Mouse (Mus musculus): Measurements from ENCODE around the gene Vmn1r83. TPM values are rescaled to one million over a fixed set of nuclear protein-coding genes. Genes with fewer than 3 reads are reported as not detected.

Gene Vmn1r83
- polyA plus RNA-seq (2012; rRNA removed) = not detected in 2 replicates

DNA sequence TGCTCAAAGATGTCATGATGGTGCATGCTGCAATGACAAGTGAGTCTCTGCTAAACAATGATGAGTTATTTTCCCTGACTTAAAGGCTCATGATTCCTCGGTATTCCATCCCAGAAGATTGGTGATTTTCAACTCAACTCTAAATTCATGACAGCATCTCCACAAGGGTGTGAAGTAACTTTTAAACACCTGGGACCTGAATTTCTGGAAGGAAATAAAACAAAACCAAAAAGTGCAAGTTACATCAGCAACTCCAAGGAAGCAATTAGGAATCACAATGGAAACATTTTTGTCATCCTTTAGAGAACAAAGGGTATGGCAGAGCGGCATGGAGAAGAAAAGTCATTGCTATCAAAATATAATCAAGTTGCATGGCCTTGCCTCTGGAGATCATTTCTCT lies at the start of gene Vmn1r83:
TSS of gene Vmn1r83 (minus strand) at position 101 of the 400 bp plus-strand sequence.
- WGBS = 79% methylated on average over 2 of the region's 2 CpGs
- Histone ChIP-seq H3K36me3 (ENCODE audit: control insufficient read depth, insufficient read depth, low read length) (no peaks in the 10 kb centered on the region), H3K4me1 (ENCODE audit: control insufficient read depth, insufficient read depth, insufficient read length) (no peaks in the 10 kb centered on the region), H3K27me3 (ENCODE audit: control insufficient read depth, insufficient read depth, low read length) (no peaks in the 10 kb centered on the region), H3K4me3 (ENCODE audit: extremely low read depth, insufficient read depth, insufficient read length) (no peak within 1 kb of the TSS), H3K27ac (ENCODE audit: insufficient read depth, low read length) (no peak within 1 kb of the TSS)
- DNase-seq (ENCODE audit: low read depth in 1 of 2, low spot score in 2 of 2) = no peak
- no peak for TF ChIP-seq POLR2A (IDR thresholded peaks at IDR 0.05; ENCODE audit: low read depth, low read length)
- TF ChIP-seq CTCF (IDR thresholded peaks at IDR 0.05; ENCODE audit: extremely low read depth, insufficient read depth, insufficient read length, insufficient replicate concordance) = no peak

DNA sequence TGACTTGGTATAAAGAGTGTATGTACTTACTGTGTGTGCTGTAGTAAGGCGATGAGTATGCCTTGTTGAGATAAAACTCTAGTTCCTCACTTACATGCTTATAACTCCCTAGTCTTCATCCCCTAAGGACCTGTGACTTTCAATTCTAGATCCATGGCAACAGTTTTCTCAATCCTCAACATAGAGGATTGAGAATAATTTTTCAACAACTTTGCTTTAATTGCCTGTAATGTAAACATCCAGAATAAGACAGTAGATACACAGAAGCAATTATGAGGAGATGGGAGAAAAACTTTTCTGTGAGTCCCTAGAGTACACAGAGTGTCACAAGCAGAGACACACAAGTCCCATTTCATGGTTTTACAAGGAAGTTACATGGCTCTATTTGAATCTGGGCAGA lies 39.9 kb upstream of the Vmn1r83 start, which contains the start of gene Vmn1r84:
TSS of gene Vmn1r84 (minus strand) at position 101 of the 400 bp plus-strand sequence.
- H3K27me3 ChIP-seq (ENCODE audit: control insufficient read depth, insufficient read depth, low read length) = no peaks in the 10 kb centered on the region
- H3K4me1 ChIP-seq (ENCODE audit: control insufficient read depth, insufficient read depth, insufficient read length) = no peaks in the 10 kb centered on the region
- H3K4me3 ChIP-seq (ENCODE audit: extremely low read depth, insufficient read depth, insufficient read length) = no peak within 1 kb of the TSS
- DNase-seq (ENCODE audit: low read depth in 1 of 2, low spot score in 2 of 2) = no peak
- 71% methylated on average over 1 of the region's 1 CpGs for WGBS
- no peaks in the 10 kb centered on the region for H3K36me3 ChIP-seq (ENCODE audit: control insufficient read depth, insufficient read depth, low read length)
- TF ChIP-seq CTCF (IDR thresholded peaks at IDR 0.05; ENCODE audit: extremely low read depth, insufficient read depth, insufficient read length, insufficient replicate concordance) (no peak), POLR2A (IDR thresholded peaks at IDR 0.05; ENCODE audit: low read depth, low read length) (no peak)
- no peak within 1 kb of the TSS for H3K27ac ChIP-seq (ENCODE audit: insufficient read depth, low read length)

DNA sequence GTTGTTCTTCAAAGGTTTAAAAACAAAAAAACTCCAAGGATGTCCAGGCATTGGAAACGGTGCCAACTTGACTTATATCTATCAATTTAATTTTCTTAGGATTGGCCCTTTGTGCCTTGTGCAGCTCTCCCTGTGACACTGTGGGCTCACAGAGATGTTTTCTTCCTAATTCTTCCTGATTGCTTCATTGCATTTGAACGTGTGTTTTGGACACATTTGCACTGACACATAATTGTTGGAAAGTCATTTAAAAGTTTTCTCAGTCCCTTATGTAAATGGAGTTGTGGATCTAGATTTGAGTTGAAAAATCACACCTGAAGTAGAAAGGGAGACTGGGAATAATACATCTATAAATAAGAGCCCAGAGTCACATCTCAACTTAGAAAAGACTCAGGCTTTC lies 29.2 kb downstream of the Vmn1r83 start, which contains the start of gene Vmn1r82:
TSS of gene Vmn1r82 (plus strand) at position 301 of the 400 bp plus-strand sequence.
- H3K4me1 ChIP-seq (ENCODE audit: control insufficient read depth, insufficient read depth, insufficient read length) = no peaks in the 10 kb centered on the region
- TF ChIP-seq POLR2A (IDR thresholded peaks at IDR 0.05; ENCODE audit: low read depth, low read length) (no peak), CTCF (IDR thresholded peaks at IDR 0.05; ENCODE audit: extremely low read depth, insufficient read depth, insufficient read length, insufficient replicate concordance) (no peak)
- no peaks in the 10 kb centered on the region for H3K36me3 ChIP-seq (ENCODE audit: control insufficient read depth, insufficient read depth, low read length)
- no peak for DNase-seq (ENCODE audit: low read depth in 1 of 2, low spot score in 2 of 2)
- 57% methylated on average over 2 of the region's 2 CpGs for WGBS
- no peaks in the 10 kb centered on the region for H3K27me3 ChIP-seq (ENCODE audit: control insufficient read depth, insufficient read depth, low read length)
- no peak within 1 kb of the TSS for H3K4me3 ChIP-seq (ENCODE audit: extremely low read depth, insufficient read depth, insufficient read length)
- H3K27ac ChIP-seq (ENCODE audit: insufficient read depth, low read length) = no peak within 1 kb of the TSS

Other genes starting within 250 kb of the Vmn1r83 start
- gene Vmn1r78, start 179.2 kb downstream of the Vmn1r83 start, polyA plus RNA-seq (2012; rRNA removed) = not detected in 2 replicates
- gene Vmn1r79, start 158.2 kb downstream of the Vmn1r83 start, polyA plus RNA-seq (2012; rRNA removed) = 0.14 TPM in 1 of 2 replicates, not detected in the other
- gene Vmn1r80, start 140.2 kb downstream of the Vmn1r83 start, polyA plus RNA-seq (2012; rRNA removed) = not detected in 2 replicates
- gene Vmn1r81, start 61.2 kb downstream of the Vmn1r83 start, polyA plus RNA-seq (2012; rRNA removed) = not detected in 2 replicates
- gene Vmn1r82, start 29.1 kb downstream of the Vmn1r83 start, polyA plus RNA-seq (2012; rRNA removed) = not detected in 2 replicates
- not detected in 2 replicates for gene Vmn1r84, start 39.8 kb upstream of the Vmn1r83 start, polyA plus RNA-seq (2012; rRNA removed)
- 0.27 and 0.39 TPM in 2 replicates for gene Zfp551, start 93.3 kb upstream of the Vmn1r83 start, polyA plus RNA-seq (2012; rRNA removed)
- 2.2 and 2.6 TPM in 2 replicates for gene Zfp606, start 148.8 kb upstream of the Vmn1r83 start, polyA plus RNA-seq (2012; rRNA removed)
- not detected in 2 replicates for gene 2900092C05Rik, start 183.0 kb upstream of the Vmn1r83 start, polyA plus RNA-seq (2012; rRNA removed)